Mouse (Mus musculus) cerebellum, adult 11 months (tissue): ENCODE results near the gene Acod1.

Experiments
- DNase-seq: peaks from one replicate; pipeline ENCODE4 v3.0.0; 2022

The Acod1 gene

GRCm38 (mm10) chr14:103102731-103103335 is 56.1 kb downstream of the Acod1 start:
- DNase-seq, result no peak
